Mouse (Mus musculus) gastrocnemius, postnatal 25 days (tissue): ENCODE data around the gene Ston1. TPM values are rescaled to one million over a fixed set of nuclear protein-coding genes. Genes with fewer than 3 reads are reported as not detected.

Source experiments
- DNase-seq: peaks from one replicate; pipeline ENCODE4 v3.0.0; 2022
- total RNA-seq, 2 experiments: library from RNA; stranded (reverse); gene quantifications; 1 replicate in 1 of 2; 2 replicates in 1 of 2; pipeline ENCODE4 v1.2.3; 2021

Gene Ston1
- total RNA-seq, 2 experiments from 2014 or later = 8.2 to 10.8 TPM

DNA sequence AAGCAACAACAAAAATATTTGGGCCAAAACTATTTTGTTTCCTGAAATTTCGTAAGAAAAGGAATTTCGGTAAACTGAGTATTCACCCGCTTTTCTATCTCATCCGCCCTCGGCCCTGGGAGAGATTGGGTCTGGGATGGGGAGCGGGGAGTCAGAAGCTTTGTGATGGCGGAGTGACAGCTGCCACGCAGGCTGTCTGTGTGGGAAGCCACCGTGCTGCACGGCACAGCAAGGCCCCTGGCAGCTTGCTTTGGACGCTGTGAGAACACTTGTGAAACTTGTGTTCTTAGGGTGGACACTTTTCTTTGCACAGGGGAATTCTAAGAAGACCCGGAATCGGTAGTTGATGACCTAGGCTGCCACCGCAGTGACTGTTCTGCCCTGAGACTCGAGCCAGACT, 10.1 kb upstream of the Ston1 start:
- DNase-seq = no peak

DNA sequence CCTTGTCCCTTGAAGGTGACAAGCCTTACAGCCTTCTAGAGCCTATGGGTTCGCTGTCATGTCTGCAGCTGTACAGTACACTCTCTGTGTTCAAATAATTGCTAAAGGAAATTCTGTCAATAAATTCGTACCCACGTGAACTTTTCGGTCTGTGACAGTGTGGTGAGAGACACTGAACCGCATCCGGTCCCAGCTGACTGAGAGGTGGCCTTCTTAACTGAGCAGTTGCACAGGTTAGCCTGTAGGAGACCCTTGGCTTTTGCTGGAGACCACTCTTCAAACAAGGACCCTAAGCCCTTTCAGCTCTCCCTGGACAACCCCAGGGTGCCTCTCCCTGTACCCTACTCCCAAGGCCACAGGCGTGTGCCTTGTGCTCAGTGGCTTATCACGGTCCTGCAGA, 9.3 kb upstream of the Ston1 start:
- no peak for DNase-seq

DNA sequence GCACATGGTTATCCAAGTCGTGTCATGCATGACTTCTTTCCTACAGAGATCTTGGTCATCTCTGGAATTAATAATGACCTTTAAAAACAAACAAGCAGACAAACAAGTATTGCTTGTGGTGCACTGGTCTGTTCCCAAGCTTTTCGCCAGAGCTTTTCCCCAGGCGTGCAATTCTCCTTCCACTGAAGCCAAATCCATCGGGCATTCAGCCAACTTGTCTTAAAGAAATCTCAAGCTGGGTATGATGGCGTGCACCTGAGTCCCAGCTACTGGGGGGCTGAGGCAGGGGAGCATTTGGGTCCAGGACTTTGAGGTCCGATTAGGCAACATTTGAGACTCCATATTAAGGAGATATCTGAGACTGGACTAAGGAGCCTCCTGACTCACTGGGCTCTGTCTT, 7.2 kb upstream of the Ston1 start:
- DNase-seq = no peak

DNA sequence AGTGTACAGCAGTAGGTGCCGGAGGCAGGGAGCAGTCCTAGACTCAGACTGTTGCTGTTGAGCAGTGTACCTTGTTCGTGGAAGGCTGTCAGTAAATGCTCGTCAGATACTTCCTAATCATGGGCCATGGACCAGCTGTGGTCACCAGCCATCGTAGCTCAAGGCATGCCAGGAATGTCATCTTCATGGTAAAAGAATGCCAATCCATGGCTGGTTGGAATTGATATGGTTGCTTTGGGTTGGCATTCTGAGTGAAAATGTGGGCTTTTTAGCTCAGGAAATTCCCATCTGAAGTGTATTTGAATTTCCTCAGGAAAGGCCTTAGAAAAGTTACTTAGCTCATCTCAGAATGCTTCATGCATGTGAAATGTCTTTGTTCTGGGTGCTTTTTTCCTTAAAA, 2.4 kb upstream of the Ston1 start:
- DNase-seq = no peak

DNA sequence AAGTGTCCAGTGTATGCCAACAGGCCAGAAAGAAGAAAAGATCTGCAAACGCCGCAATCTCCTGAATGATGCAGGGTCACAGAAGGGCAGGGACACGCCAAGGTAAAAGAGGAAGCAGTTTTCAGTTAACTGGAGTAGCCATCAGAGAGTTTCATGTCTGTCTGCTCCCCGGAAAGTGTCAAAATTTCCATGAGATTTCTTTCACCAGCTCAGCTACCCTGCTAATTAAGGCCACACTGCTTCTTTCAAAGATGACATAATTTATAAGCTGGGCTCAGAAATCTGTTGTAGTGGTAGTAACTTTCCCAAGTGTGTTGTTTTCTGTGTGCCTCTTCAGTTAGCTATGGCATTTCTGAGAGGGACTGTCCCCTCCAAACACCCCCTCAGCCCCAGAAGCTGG, 1.4 kb upstream of the Ston1 start:
- DNase-seq = no peak

DNA sequence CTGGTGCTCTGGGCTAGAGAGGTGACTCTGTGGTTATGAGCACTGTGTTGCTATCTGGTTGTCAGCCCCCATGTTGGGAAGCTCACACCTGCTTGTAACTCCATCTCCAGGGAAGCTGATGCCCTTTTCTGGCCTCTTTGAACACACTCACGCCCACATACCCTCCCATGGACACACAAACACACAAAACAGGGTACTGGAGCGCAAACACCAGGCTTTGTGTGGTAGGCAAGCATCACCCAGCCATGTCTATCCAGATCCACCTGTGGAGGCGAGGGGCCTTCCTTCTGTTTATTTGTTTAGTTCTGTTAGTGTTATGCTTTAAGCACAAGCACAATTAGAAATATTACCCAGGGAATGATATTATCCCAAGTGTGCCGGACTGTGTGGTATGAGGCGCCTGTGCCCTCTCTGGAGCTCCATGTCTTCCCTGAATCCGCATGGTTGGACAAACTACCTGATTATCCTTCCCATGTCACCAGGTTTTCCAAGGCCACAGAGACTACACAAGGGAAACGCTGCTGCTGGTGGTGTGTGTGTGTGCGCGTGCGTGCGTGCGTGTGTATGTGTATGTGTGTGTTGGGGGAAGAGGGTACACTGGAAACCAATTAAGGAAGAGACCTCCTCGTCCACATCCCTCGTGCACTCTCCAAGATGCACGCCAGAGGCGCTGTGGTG, 801 bp upstream of the Ston1 start:
- DNase-seq = no peak

DNA sequence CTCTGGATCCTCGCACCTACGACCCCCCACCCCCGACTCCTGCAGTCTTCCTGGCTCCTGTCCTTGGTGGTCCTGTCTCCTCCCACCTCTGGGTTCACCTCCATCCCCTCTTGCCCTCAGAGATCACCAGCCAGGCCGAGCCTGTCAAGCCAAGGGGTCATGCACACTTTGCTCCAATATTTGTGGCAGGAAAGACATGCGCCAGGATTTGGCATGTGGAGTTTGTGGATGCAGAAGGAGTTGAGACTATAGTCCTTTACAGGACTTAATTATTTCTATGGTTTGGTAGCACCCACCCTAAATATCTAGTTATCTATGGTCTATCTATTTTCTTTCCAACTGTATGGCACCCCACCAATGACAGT, 554 bp downstream of the Ston1 start:
- peak; percentile 41 for DNase-seq

DNA sequence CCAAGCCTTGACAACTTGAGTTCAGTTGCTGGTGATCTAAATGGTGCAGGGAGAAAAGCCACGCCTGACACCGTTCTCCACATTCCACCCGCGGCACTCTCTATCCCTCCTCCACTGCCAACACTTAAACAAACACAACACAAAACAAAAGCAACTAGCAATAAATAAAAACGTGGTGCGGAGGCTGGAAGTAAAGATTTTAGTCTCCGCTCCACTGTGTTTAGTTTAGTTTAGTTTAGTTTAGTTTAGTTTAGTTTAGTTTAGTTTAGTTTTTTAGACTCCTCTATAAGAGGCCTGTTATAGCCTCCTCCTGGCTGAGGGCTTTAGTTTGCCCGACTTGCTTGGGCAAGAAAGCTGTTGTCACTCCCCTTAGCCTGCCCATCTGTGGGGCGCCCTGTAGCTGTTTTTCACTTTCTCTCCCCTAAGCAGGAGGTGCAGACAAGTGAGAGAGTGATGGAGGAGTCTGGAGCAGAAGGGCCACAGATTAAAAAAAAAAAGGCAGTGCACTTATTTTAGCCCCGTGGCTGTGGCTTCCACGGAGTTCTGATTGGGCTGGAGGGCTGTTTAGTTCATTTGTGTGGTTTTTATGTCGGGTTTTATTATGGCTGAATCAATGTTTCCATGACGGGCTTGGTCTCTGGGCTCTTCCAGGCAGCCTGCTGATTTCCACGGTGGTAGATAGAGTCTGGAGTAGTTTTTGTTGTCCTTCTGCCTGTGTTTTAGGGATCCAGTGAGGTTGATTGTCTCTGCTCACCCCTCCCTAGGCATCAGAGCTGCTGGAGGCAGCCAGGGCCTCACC, 1.3 kb downstream of the Ston1 start:
- no peak for DNase-seq

DNA sequence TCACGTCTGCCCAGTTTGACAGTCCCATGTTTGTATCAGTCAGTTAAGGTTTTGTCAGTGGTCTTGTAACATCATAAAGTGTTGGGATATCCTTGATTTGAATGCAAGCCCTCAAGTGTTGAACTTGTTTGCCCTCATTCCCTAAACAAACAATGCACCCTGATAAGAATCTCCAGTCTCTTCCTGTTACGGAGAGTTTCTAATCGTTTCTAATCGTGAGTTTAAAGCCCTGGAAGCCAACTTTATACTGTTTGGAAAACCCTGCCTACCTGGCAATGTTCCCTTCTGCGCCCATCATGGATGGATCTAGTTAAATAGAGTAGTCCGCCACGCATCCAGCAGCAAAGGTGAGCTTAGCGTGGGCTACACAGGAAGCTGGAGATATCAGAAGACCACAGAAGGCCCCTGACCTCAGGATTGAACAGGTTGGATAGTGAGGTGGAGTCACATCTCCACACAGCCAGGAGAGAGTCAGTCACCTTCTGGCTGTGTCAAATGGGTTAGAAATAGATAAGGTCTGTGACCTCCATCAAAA, 3.1 kb downstream of the Ston1 start:
- DNase-seq = no peak

DNA sequence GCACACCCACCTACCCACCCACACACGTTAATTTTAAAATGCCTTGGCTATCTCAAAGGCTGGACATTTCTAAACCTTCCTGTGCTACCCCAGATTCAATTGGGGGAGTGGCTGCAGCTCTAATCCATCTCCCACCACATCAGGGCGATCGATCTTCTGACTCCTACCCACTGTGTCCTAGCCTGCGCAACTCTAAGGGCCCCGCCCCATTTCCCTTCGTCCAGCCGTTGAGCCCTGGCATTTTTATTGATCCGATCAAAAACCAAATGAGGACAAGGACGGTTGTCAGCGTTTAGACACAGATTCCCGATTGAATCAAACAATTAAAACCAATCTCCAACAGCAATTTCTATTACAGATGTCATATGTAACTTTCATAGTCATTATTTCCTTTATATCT, 6.5 kb downstream of the Ston1 start:
- no peak for DNase-seq

DNA sequence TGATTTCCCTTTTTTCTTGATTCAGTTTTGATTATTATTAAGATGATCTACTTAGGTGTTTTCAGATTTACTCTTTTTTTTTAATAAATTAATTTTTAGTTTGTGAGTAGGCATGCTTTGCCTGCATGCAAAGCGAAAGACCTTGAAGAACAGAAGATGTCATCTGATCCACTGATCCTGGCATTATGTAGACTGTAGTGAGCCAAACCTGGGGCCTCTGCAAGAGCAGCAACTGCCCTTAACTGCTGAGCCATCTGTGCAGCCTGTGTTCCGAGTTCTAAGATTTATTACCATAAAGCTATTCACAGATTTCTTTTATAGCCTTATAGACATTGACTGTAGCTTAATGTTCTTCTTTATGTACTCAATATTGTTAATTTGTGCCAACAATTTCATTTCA, 8.6 kb downstream of the Ston1 start:
- no peak for DNase-seq

DNA sequence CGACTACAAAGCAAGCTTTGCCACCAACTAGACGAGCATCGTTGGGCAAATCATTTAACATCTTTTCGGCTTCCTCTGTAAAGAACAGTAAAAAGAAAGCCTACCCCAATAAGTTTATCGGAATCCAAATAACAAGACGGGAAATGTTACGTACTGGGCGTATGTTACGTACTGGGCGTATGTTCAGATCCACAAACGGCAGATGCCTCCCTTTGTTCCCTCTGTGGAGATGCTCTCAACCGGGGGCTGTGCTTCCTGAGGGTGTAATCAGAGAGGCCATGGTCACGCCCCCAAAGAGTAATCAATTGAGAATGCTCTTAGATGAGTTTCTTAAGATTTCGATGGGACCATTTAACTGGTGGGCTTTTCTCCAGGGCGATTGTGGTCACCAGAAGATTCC, 11.9 kb downstream of the Ston1 start:
- no peak for DNase-seq

DNA sequence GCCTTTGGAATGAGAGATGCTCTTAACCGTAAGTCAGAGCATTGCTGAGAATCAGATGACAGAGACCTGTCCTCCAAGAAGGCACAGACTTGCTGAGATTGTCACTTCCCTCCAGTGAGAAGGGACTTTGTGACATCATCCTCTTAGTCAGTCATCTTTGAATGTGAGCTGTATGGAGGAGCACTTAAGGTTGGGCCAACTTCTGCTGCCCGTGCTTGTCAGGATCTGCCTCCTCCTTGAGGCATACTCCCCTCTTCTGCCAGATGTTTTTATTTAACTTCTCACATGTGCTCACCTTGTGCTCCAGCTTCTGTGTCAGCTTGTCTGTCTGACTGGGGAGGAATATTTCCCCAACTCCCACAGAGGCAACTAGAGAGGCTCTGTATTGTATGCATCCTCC, 13.6 kb downstream of the Ston1 start:
- DNase-seq = no peak

DNA sequence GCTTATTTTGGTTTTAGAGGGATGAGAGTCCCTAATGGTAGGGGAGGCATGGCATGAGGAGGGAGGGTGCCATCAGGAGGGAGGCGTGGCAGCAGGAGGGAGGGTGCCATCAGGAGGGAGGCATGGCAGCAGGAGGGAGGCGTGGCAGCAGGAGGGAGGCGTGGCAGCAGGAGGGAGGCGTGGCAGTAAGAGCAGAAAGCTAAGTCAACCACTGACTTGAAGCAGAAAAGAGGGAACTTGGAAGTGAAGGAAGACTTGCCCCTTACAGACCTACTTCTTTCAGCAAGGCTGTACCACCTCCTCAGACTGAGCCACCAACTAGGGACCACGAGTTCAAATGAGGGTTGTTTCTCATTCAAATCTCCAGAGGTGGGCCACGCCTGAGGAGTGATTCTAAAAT, 15.7 kb downstream of the Ston1 start:
- no peak for DNase-seq

DNA sequence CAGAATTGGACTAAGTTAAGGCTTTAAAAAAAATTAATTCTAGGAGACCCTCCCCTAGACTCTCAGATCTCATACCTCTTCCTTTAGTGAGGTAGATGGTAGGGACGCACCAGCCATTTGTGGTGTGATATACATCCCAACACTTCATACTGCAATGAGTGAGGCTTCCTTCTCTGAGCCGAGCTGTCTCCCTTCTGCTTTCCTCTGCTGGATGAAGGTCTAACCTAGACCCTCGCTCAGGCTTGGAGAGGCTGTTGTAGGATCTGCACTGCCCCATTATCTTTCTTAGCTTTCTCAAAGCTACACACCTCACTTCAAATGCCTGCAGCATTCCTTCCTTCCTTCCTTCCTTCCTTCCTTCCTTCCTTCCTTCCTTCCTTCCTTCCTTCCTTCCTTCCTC, 16.2 kb downstream of the Ston1 start:
- no peak for DNase-seq

DNA sequence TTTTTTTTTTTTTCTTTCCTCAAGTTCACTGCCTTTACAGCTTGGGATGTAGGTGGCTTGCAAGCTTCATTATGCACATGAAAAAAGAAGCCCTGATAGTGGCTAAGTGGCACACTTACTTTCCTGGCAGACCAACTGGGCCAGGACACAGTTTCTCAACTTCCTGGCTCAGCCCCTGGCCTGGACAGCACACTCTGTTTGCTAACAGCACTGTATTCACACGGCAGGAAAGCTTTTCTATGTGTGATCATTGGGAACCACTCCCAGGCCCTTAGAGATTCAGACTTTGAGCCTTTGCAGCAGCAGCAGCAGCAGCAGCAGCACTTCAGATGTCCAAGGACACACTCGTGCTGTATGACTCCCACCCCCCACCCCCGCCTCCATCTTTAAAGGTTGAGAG, 16.8 kb downstream of the Ston1 start:
- DNase-seq = no peak

DNA sequence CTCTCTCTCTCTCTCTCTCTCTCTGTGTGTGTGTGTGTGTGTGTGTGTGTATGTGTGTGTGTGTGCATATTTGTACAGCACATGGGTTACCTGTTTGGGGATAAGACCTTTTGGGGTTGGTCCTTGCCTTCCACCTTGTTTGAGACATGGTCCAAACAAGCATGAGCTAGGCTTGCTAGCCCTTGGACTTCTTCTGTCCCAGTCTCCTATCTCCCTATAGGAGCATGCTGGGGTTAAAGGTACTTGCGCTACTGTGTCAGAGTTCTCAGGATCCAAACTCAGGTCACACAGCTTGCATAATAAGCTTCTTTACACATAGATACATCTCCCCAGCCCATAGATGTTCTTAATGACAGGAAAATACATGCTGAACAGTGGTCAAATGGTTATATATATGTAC, 17.2 kb downstream of the Ston1 start:
- no peak for DNase-seq

DNA sequence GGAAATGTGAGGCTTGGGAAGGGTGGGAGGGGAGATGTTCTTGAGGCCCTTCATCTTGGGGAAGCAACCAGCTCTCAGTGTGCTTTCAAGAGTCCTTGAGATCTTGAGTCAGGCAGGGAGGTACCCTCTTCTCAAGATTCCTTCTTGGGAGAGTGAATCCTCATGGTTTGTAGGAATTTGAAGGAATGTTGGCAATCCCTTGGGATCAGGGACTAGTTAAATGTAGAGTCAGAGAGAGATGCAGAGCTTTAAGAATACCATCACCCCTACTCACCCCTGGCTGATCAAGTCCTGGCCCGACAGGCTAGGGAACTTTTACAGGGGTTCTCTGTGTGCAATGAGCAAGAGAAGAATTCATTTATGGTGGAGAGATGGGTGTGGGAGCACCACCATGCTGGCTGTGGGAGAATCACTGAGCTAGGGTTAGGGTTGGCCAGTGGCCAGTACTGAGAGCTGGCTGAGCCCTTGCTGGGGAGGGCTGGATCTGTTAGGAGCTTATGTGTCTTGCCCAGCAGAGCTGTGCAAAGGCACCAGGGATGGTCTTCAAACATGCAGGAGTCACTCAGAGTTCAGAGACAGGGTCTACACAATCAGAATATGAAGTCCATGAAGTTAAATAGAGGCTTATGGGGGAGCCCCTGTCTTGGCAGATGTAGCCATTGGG, 18.1 kb downstream of the Ston1 start:
- DNase-seq = no peak

DNA sequence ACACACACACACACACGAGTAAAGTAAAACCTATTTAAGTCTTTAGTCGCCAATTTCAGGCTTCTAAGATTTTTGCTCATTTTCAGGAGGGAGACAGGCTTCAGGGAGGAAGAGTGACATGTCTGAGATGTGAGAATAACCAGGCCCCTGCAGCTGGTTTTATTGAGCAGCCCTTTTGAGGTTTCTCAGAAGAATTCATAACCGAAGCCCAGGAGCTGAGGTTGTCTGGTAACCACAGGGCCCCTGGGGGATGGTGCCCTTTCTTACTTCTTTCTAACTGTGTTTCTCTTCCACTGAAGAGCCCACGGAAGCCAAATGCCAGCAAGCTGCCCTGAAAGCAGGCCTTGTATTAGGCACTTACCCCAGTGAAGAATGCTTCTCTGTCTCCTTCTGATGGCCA, 23.5 kb downstream of the Ston1 start:
- no peak for DNase-seq

DNA sequence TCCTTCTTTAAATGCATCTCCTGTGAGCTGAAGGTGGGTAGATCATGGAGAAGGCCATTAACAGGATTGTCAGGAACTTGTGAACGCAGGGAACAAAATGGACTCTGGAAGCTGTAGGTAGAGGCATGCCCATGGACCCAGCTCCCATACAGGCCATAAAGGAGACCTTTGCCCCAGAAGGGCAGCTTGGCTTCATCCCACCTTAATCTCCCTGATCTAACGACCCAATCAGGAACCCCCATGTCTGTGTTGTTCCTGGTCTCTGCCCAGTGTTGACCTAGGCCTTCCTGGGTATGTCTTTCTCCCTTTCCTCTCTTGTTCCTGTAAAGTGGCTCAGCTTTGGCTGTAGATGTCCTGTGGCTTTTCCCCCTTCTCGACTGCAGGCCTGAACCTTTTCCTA, 23.9 kb downstream of the Ston1 start:
- no peak for DNase-seq

DNA sequence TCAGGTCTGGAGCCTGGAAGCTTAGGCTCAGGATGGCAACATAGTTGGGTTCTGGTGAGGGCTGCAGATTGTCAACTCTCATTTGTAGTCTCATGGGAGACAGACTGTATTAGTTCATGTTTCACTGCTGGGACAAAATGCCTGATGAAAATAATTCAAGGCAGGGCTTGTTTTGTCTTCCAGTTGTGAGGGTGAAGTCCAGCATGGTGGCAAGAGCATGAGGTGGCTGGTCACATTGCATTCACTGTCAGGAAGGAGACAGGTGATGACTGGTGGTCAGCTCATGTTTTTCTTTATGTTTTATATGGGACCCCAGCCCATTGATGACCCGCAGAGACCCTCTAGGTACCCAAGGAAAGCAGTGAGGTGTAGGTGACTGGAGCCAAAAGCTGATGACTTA, 25.2 kb downstream of the Ston1 start:
- DNase-seq = no peak

DNA sequence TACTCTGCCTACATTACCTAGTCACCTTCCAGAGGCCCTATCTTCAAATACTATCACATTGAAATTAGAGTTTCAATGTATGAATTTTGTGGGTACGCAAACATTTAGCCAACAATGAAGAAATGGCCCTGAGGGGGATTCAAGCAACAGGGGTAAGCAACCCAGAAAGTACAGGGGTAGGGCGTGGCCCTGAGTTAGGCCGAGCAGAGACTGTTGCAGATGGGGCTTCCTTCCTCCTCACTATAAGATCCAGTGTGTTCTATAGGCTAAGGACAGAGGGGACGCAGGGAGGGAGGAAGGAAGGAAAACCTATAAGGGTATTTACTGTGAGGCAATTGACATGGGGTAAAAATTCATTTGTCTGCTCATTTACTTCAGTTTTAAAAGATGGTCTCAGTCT, 26.9 kb downstream of the Ston1 start:
- no peak for DNase-seq

DNA sequence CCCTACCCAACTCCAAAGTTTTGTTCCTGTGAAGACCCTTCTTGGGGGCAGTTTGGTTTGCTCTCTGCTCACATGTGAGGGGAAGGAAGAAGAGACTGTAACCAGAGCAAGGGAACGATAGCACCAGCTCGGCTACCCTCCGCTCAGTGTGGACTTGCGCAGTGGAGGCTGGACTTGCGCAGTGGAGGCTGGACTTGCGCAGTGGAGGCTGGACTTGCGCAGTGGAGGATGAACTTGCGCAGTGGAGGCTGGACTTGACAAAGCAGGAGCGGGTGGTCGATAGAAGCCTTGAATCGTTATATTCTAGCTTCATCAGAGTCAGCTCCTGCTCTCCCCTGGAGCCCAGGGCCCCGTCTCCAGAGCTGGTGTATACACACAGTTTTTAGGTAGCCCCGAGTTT, 27.9 kb downstream of the Ston1 start:
- no peak for DNase-seq

DNA sequence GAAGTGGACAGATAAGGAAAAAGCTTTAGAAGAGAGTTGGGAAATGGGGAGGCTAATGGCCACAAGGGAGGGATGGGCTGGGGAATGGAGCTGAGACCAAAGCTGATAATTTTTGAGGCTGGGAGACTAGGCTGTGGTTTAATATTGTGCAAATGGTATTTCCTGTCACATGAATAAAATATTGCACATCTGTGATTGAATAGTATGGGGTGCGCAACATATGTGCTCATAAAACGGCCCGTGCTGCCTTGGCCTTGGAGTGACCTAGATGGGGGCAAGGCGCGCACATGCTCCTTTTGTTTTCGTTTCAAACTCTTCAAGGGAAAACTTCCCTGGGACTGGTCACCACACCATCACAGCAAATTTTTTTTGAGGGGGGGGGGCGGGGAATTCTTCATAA, 28.4 kb downstream of the Ston1 start:
- no peak for DNase-seq
